Mouse (Mus musculus) adrenal gland, adult (tissue): ENCODE measurements at regions not wholly inside any gene's neighbourhood (a gene's known extent, or its start where the extent isn't known, plus 50 kb on each side); places are given as distances from the start of the nearest gene placed in this dataset.

ENCODE experiments used
- DNase-seq, 2 experiments: peaks; one replicate each; pipeline ENCODE4 v3.0.0; 2022 to 2023; ENCODE audit warnings: low spot score in 1 of 2; ENCODE audit not compliant: inconsistent age in 2 of 2

GRCm38 (mm10) chr6:140095416-140095815 is 54.2 kb upstream of the Plcz1 start:
- DNase-seq, result no peak
